Mouse (Mus musculus) small intestine, adult 2 months (tissue): ENCODE measurements around the gene Btn2a2.

ENCODE experiments used
- CTCF ChIP-seq: fragments of 200-500 bp; IDR thresholded peaks from 2 replicates; pipeline ENCODE4 v1.5.1; 2012; ENCODE audit warnings: low read depth, mild to moderate bottlenecking, control low read depth, inconsistent platforms, low read length, moderate library complexity, mixed read lengths; ENCODE audit not compliant: insufficient replicate concordance, insufficient read length; ENCODE audit errors: extremely low read depth
- POLR2A ChIP-seq: fragments of 200-500 bp; IDR thresholded peaks from 2 replicates; pipeline ENCODE4 v1.6.1; 2012; ENCODE audit warnings: low read depth, mild to moderate bottlenecking, control low read depth, inconsistent platforms, low read length, moderate library complexity

DNA sequence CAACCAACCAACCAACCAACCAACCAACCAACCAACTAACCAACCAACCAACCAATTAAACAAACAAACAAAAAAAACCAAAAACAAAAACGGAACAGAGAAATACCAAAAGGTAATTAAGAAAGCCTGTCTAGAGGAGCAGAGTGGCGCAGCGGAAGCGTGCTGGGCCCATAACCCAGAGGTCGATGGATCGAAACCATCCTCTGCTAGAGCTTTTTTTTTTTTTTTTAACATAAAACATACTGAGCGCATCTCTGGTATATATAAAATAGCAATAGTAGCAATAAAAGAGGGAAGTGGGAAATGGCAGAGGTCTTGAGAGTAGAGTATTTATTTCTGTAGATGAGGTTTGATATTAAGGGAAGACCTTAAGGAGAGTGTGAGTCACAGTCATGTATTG lies 11.3 kb upstream of the Btn2a2 start:
- no peak for TF ChIP-seq POLR2A
- TF ChIP-seq CTCF: no peak
